Mouse (Mus musculus): Measurements from ENCODE around the gene Aire. TPM values are rescaled to one million over a fixed set of nuclear protein-coding genes. Genes with fewer than 3 reads are reported as not detected.

The Aire gene
- total and polyA plus RNA-seq, 2 experiments from 2014 or later: 0.16 to 0.31 TPM

GRCm38 (mm10) chr10:78000200-78000599 is 43.2 kb downstream of the Aire start:
- 95% methylated on average over 5 of the region's 5 CpGs for WGBS
- no peak for ATAC-seq (ENCODE audit: low FRiP score)
- H3K36me3 ChIP-seq (ENCODE audit: insufficient read depth, low read length): peaks cover 67% of the 10 kb centered on the region

GRCm38 (mm10) chr10:77995639-77996038 is 47.8 kb downstream of the Aire start:
- WGBS: 94% methylated on average over 3 of the region's 3 CpGs
- no peak overlapping the region for H3K9ac ChIP-seq (replicated peaks; ENCODE audit: low read length, poor library complexity, severe bottlenecking)
- peaks cover 82% of the 10 kb centered on the region for H3K36me3 ChIP-seq (ENCODE audit: insufficient read depth, low read length)

More at GRCm38 (mm10) chr10:78000200-78000599, 43.2 kb downstream of the Aire start:
- Histone ChIP-seq H3K9me3 (ENCODE audit: low read length) (no peaks in the 10 kb centered on the region), H3K9ac (replicated peaks; ENCODE audit: low read length, poor library complexity, severe bottlenecking) (no peak overlapping the region), H3K4me2 (ENCODE audit: low read depth, low read length, poor library complexity, severe bottlenecking) (no peak overlapping the region), H3K4me1 (ENCODE audit: insufficient read depth, low read length) (no peaks in the 10 kb centered on the region), H3K27me3 (ENCODE audit: insufficient read depth, low read length) (no peaks in the 10 kb centered on the region), H3K27ac (ENCODE audit: low read depth, low read length) (no peak overlapping the region), H3K4me3 (ENCODE audit: low read depth, low read length) (no peak overlapping the region)
- no peak for TF ChIP-seq CTCF (IDR thresholded peaks at IDR 0.05)
- no peak for DNase-seq (ENCODE audit: low spot score)

GRCm38 (mm10) chr10:77985775-77986174 is 57.6 kb downstream of the Aire start:
- DNase-seq (ENCODE audit: low spot score) (no peak), ATAC-seq (ENCODE audit: low FRiP score) (no peak)
- no peak for TF ChIP-seq CTCF (IDR thresholded peaks at IDR 0.05)
- 81% methylated on average over 5 of the region's 5 CpGs for WGBS
- Histone ChIP-seq H3K27ac (ENCODE audit: low read depth, low read length) (no peak overlapping the region), H3K4me1 (ENCODE audit: insufficient read depth, low read length) (no peaks in the 10 kb centered on the region), H3K4me3 (ENCODE audit: low read depth, low read length) (no peak overlapping the region), H3K27me3 (ENCODE audit: insufficient read depth, low read length) (no peaks in the 10 kb centered on the region), H3K9me3 (ENCODE audit: low read length) (no peaks in the 10 kb centered on the region), H3K9ac (replicated peaks; ENCODE audit: low read length, poor library complexity, severe bottlenecking) (no peak overlapping the region), H3K4me2 (ENCODE audit: low read depth, low read length, poor library complexity, severe bottlenecking) (no peak overlapping the region), H3K36me3 (ENCODE audit: insufficient read depth, low read length) (peaks cover 48% of the 10 kb centered on the region)

More at GRCm38 (mm10) chr10:77995639-77996038, 47.8 kb downstream of the Aire start:
- TF ChIP-seq CTCF (IDR thresholded peaks at IDR 0.05): no peak
- no peak overlapping the region for H3K27ac ChIP-seq (ENCODE audit: low read depth, low read length)
- no peak overlapping the region for H3K4me3 ChIP-seq (ENCODE audit: low read depth, low read length)
- no peaks in the 10 kb centered on the region for H3K4me1 ChIP-seq (ENCODE audit: insufficient read depth, low read length)
- DNase-seq (ENCODE audit: low spot score) (no peak), ATAC-seq (ENCODE audit: low FRiP score) (no peak)
- no peaks in the 10 kb centered on the region for H3K27me3 ChIP-seq (ENCODE audit: insufficient read depth, low read length)
- no peak overlapping the region for H3K4me2 ChIP-seq (ENCODE audit: low read depth, low read length, poor library complexity, severe bottlenecking)
- H3K9me3 ChIP-seq (ENCODE audit: low read length): no peaks in the 10 kb centered on the region

GRCm38 (mm10) chr10:77984660-77985059 is 58.8 kb downstream of the Aire start:
- no peak overlapping the region for H3K4me3 ChIP-seq (ENCODE audit: low read depth, low read length)
- H3K4me2 ChIP-seq (ENCODE audit: low read depth, low read length, poor library complexity, severe bottlenecking): no peak overlapping the region
- no peaks in the 10 kb centered on the region for H3K9me3 ChIP-seq (ENCODE audit: low read length)
- ATAC-seq (ENCODE audit: low FRiP score) (peak; percentile 64), DNase-seq (ENCODE audit: low spot score) (peak; percentile 85)
- no peaks in the 10 kb centered on the region for H3K4me1 ChIP-seq (ENCODE audit: insufficient read depth, low read length)
- no peak overlapping the region for H3K9ac ChIP-seq (replicated peaks; ENCODE audit: low read length, poor library complexity, severe bottlenecking)
- WGBS: 2% methylated on average over 4 of the region's 4 CpGs
- H3K36me3 ChIP-seq (ENCODE audit: insufficient read depth, low read length): peaks cover 47% of the 10 kb centered on the region
- H3K27me3 ChIP-seq (ENCODE audit: insufficient read depth, low read length): no peaks in the 10 kb centered on the region
- no peak overlapping the region for H3K27ac ChIP-seq (ENCODE audit: low read depth, low read length)
- peak; percentile 93 for TF ChIP-seq CTCF (IDR thresholded peaks at IDR 0.05)

Other genes starting within 250 kb of the Aire start
- gene Gm9639, start 248.5 kb downstream of the Aire start, total RNA-seq (2014; rRNA removed): not detected in 2 replicates
- not detected in 2 replicates for gene Gm9639, start 248.5 kb downstream of the Aire start, polyA plus RNA-seq (2015; fragmentation: Nextera tagmentation; extraction: Ambion mirVana)
- not detected in 2 replicates for gene Gm19668, start 244.5 kb downstream of the Aire start, total RNA-seq (2014; rRNA removed)
- not detected in 2 replicates for gene Gm19668, start 244.5 kb downstream of the Aire start, polyA plus RNA-seq (2015; fragmentation: Nextera tagmentation; extraction: Ambion mirVana)
- not detected in 2 replicates for gene Gm9507, start 231.8 kb downstream of the Aire start, total RNA-seq (2014; rRNA removed)
- gene Gm9507, start 231.8 kb downstream of the Aire start, polyA plus RNA-seq (2015; fragmentation: Nextera tagmentation; extraction: Ambion mirVana): not detected in 2 replicates
- gene Gm2696, start 228.9 kb downstream of the Aire start, total RNA-seq (2014; rRNA removed): not detected in 2 replicates
- gene Gm2696, start 228.9 kb downstream of the Aire start, polyA plus RNA-seq (2015; fragmentation: Nextera tagmentation; extraction: Ambion mirVana): not detected in 2 replicates
- gene Krtap10-4, start 216.5 kb downstream of the Aire start, total RNA-seq (2014; rRNA removed): 0.27 TPM in 1 of 2 replicates, not detected in the other
- gene Krtap10-4, start 216.5 kb downstream of the Aire start, polyA plus RNA-seq (2015; fragmentation: Nextera tagmentation; extraction: Ambion mirVana): not detected in 2 replicates
- not detected in 2 replicates for gene Krtap10-10, start 207.7 kb downstream of the Aire start, total RNA-seq (2014; rRNA removed)
- gene Krtap10-10, start 207.7 kb downstream of the Aire start, polyA plus RNA-seq (2015; fragmentation: Nextera tagmentation; extraction: Ambion mirVana): not detected in 2 replicates
- not detected in 2 replicates for gene Gm36176, start 196.8 kb downstream of the Aire start, total RNA-seq (2014; rRNA removed)
- not detected in 2 replicates for gene Gm36176, start 196.8 kb downstream of the Aire start, polyA plus RNA-seq (2015; fragmentation: Nextera tagmentation; extraction: Ambion mirVana)
- not detected in 2 replicates for gene Gm10318, start 190.8 kb downstream of the Aire start, total RNA-seq (2014; rRNA removed)
- gene Gm10318, start 190.8 kb downstream of the Aire start, polyA plus RNA-seq (2015; fragmentation: Nextera tagmentation; extraction: Ambion mirVana): not detected in 2 replicates
- gene Gm3285, start 181.6 kb downstream of the Aire start, total RNA-seq (2014; rRNA removed): not detected in 2 replicates
- not detected in 2 replicates for gene Gm3285, start 181.6 kb downstream of the Aire start, polyA plus RNA-seq (2015; fragmentation: Nextera tagmentation; extraction: Ambion mirVana)
- 36.1 and 39.6 TPM in 2 replicates for gene Lrrc3, start 141.1 kb downstream of the Aire start, total RNA-seq (2014; rRNA removed)
- 29.7 and 29.9 TPM in 2 replicates for gene Lrrc3, start 141.1 kb downstream of the Aire start, polyA plus RNA-seq (2015; fragmentation: Nextera tagmentation; extraction: Ambion mirVana)
- 7.3 and 12.5 TPM in 2 replicates for gene Trpm2, start 73.0 kb downstream of the Aire start, total RNA-seq (2014; rRNA removed)
- gene Trpm2, start 73.0 kb downstream of the Aire start, polyA plus RNA-seq (2015; fragmentation: Nextera tagmentation; extraction: Ambion mirVana): 5.6 and 8.0 TPM in 2 replicates
- 60.0 and 61.7 TPM in 2 replicates for gene 1810043G02Rik, start 65.1 kb downstream of the Aire start, total RNA-seq (2014; rRNA removed)
- 66.2 and 72.6 TPM in 2 replicates for gene 1810043G02Rik, start 65.1 kb downstream of the Aire start, polyA plus RNA-seq (2015; fragmentation: Nextera tagmentation; extraction: Ambion mirVana)
- 165 and 166 TPM in 2 replicates for gene Pfkl, start 33.5 kb downstream of the Aire start, total RNA-seq (2014; rRNA removed)
- 98.5 and 104 TPM in 2 replicates for gene Pfkl, start 33.5 kb downstream of the Aire start, polyA plus RNA-seq (2015; fragmentation: Nextera tagmentation; extraction: Ambion mirVana)
- gene Dnmt3l, start 1.7 kb downstream of the Aire start, total RNA-seq (2014; rRNA removed): not detected in 2 replicates
- not detected in 2 replicates for gene Dnmt3l, start 1.7 kb downstream of the Aire start, polyA plus RNA-seq (2015; fragmentation: Nextera tagmentation; extraction: Ambion mirVana)
- gene Icosl, start 25.7 kb upstream of the Aire start, total RNA-seq (2014; rRNA removed): 1.7 and 1.8 TPM in 2 replicates
- 0.76 and 0.85 TPM in 2 replicates for gene Icosl, start 25.7 kb upstream of the Aire start, polyA plus RNA-seq (2015; fragmentation: Nextera tagmentation; extraction: Ambion mirVana)
- 80.0 and 119 TPM in 2 replicates for gene D10Jhu81e, start 126.2 kb upstream of the Aire start, total RNA-seq (2014; rRNA removed)
- 24.1 and 26.7 TPM in 2 replicates for gene D10Jhu81e, start 126.2 kb upstream of the Aire start, polyA plus RNA-seq (2015; fragmentation: Nextera tagmentation; extraction: Ambion mirVana)
- 21.9 and 24.5 TPM in 2 replicates for gene Pwp2, start 141.5 kb upstream of the Aire start, total RNA-seq (2014; rRNA removed)
- 13.4 and 14.2 TPM in 2 replicates for gene Pwp2, start 141.5 kb upstream of the Aire start, polyA plus RNA-seq (2015; fragmentation: Nextera tagmentation; extraction: Ambion mirVana)
- 102 and 129 TPM in 2 replicates for gene Trappc10, start 201.0 kb upstream of the Aire start, total RNA-seq (2014; rRNA removed)
- gene Trappc10, start 201.0 kb upstream of the Aire start, polyA plus RNA-seq (2015; fragmentation: Nextera tagmentation; extraction: Ambion mirVana): 35.1 and 42.2 TPM in 2 replicates